20 mouse cellular contexts compared by ENCODE assay signal in the genomic region with DNA sequence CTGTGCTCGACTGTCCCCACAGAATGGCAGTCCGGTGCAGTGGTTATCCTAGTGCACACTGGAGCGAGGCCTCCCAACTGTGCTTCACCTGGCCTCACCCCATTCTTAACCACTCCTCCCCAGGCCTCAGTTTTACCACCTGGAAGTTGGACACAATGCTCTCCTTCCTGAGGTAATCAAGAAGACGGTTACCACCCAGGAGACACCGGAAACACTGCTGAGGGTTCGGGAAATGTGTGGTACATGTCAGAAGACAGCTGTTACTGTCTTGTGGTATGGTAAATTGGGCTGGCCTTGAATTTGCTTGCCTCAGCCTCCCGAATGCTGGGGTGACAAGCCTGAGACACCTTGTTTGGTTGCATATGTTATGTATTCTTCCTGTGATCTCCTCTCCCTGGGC.
"Had no signal": no experiment of that assay in that cellular context is flagged by ENCODE, and none has a peak within 500 bp of the region (broad histone marks: within the 10 kb centered on the region; RNA-seq: fewer than 3 reads in every experiment).

No protein-coding gene starts in this region.

- H3K9ac ChIP-seq: intestine, embryonic 15.5 days; kidney, embryonic 15.5 days; limb, embryonic 12.5 days; limb, embryonic 15.5 days; liver, embryonic 15.5 days; lung, embryonic 15.5 days; neural tube, embryonic 13.5 days; stomach, embryonic 15.5 days had no signal

- H3K9me3 ChIP-seq: intestine, embryonic 15.5 days; kidney, embryonic 15.5 days; limb, embryonic 12.5 days; limb, embryonic 15.5 days; liver, embryonic 15.5 days; lung, embryonic 15.5 days; neural tube, embryonic 13.5 days; stomach, embryonic 15.5 days had no signal

- H3K4me3 ChIP-seq: intestine, embryonic 15.5 days; kidney, embryonic 15.5 days; limb, embryonic 12.5 days; limb, embryonic 15.5 days; liver, embryonic 15.5 days; lung, embryonic 15.5 days; neural tube, embryonic 13.5 days; stomach, embryonic 15.5 days had no signal

- DNase-seq: kidney, adult 11 months; kidney, adult 8-10 months; kidney, postnatal 10 days; kidney, postnatal 36 days; left cerebral cortex, postnatal 4 days; lung, adult 18-20 months; lung, postnatal 10 days; lung, postnatal 36 days; midbrain, embryonic 14.5 days; retina, postnatal 1 day; right cerebral cortex, postnatal 25 days; spleen, adult 18-20 months had no signal

- H3K27ac ChIP-seq: intestine, embryonic 15.5 days; kidney, embryonic 15.5 days; limb, embryonic 15.5 days; liver, embryonic 15.5 days; lung, embryonic 15.5 days; neural tube, embryonic 13.5 days; stomach, embryonic 15.5 days had no signal

- H3K4me1 ChIP-seq: liver, embryonic 15.5 days had no signal

- H3K36me3 ChIP-seq: kidney, embryonic 15.5 days; limb, embryonic 12.5 days; limb, embryonic 15.5 days; liver, embryonic 15.5 days; lung, embryonic 15.5 days; stomach, embryonic 15.5 days had no signal

- H3K27me3 ChIP-seq: intestine, embryonic 15.5 days; kidney, embryonic 15.5 days; limb, embryonic 12.5 days; limb, embryonic 15.5 days; liver, embryonic 15.5 days; lung, embryonic 15.5 days; neural tube, embryonic 13.5 days; stomach, embryonic 15.5 days had no signal
